Mouse (Mus musculus) MEL (cell line): ENCODE data around the gene Cyp2c55. TPM values are rescaled to one million over a fixed set of nuclear protein-coding genes. Genes with fewer than 3 reads are reported as not detected.

ENCODE experiments used
- DNase-seq: peaks from one replicate; pipeline ENCODE4 v3.0.0; 2011; ENCODE audit warnings: low read depth, low spot score
- H3K27ac ChIP-seq: 2 replicates; pipeline ENCODE4 v1.5.1; 2012; ENCODE audit warnings: low read depth, mild to moderate bottlenecking, control low read depth, low read length, moderate library complexity; ENCODE audit not compliant: control insufficient read depth
- H3K27me3 ChIP-seq, 2 experiments: fragments of 150-350 bp in 1 of 2; sonication (generic) in 1 of 2; 2 replicates each; pipeline ENCODE4 v1.6.1; 2012; ENCODE audit warnings: low read length in 2 of 2, mild to moderate bottlenecking in 2 of 2, improper control_type of control experiment in 1 of 2, moderate library complexity in 1 of 2; ENCODE audit not compliant: insufficient read depth in 2 of 2, control insufficient read depth in 1 of 2
- H3K36me3 ChIP-seq, 2 experiments: 2 replicates each; pipeline ENCODE4 v1.6.1; 2012 to 2014; ENCODE audit warnings: low read length in 2 of 2, improper control_type of control experiment in 1 of 2, inconsistent platforms in 1 of 2, mild to moderate bottlenecking in 1 of 2; ENCODE audit not compliant: insufficient read depth in 2 of 2, control insufficient read depth in 1 of 2
- H3K4me1 ChIP-seq, 2 experiments: fragments of 150-350 bp in 1 of 2; sonication (generic) in 1 of 2; 2 replicates each; pipeline ENCODE4 v1.6.1; 2012; ENCODE audit warnings: low read length in 2 of 2, improper control_type of control experiment in 1 of 2, mild to moderate bottlenecking in 1 of 2; ENCODE audit not compliant: insufficient read depth in 2 of 2, control insufficient read depth in 1 of 2
- H3K4me3 ChIP-seq, 2 experiments: fragments of 150-350 bp in 1 of 2; sonication (generic) in 1 of 2; 2 replicates each; pipeline ENCODE4 v1.5.1; 2012; ENCODE audit warnings: low read depth in 2 of 2, low read length in 2 of 2, mild to moderate bottlenecking in 2 of 2, moderate library complexity in 2 of 2, control low read depth in 1 of 2, improper control_type of control experiment in 1 of 2; ENCODE audit not compliant: control insufficient read depth in 1 of 2, insufficient read depth in 1 of 2
- H3K79me2 ChIP-seq: 2 replicates; pipeline ENCODE4 v1.6.1; 2012; ENCODE audit warnings: mild to moderate bottlenecking, low read length, moderate library complexity; ENCODE audit not compliant: control insufficient read depth, poor library complexity, insufficient read depth
- H3K9ac ChIP-seq: 2 replicates; pipeline ENCODE4 v1.6.1; 2012; ENCODE audit warnings: low read depth, mild to moderate bottlenecking, control low read depth, low read length, moderate library complexity; ENCODE audit not compliant: control insufficient read depth, poor library complexity, severe bottlenecking
- H3K9me3 ChIP-seq: fragments of 150-350 bp; sonication (generic); replicated peaks from 2 replicates; pipeline ENCODE4 v1.6.1; 2012; ENCODE audit warnings: mild to moderate bottlenecking, low read length, improper control_type of control experiment, moderate library complexity; ENCODE audit not compliant: insufficient read depth
- BHLHE40 ChIP-seq: IDR thresholded peaks from 2 replicates; pipeline ENCODE4 v1.6.1; 2012; ENCODE audit warnings: low read depth, mild to moderate bottlenecking, inconsistent platforms, low read length, improper control_type of control experiment, borderline replicate concordance
- CHD1 ChIP-seq: IDR thresholded peaks from 2 replicates; pipeline ENCODE4 v1.6.1; 2012; ENCODE audit warnings: low read depth, mild to moderate bottlenecking, inconsistent platforms, low read length, improper control_type of control experiment
- CHD2 ChIP-seq: IDR thresholded peaks from 2 replicates; pipeline ENCODE4 v1.6.1; 2011; ENCODE audit warnings: low read length, improper control_type of control experiment
- CTCF ChIP-seq, 3 experiments: IDR thresholded peaks in 2 of 3; conservative IDR thresholded peaks in 1 of 3; 2 replicates each; pipeline ENCODE4 v1.5.1; 2011 to 2012; ENCODE audit warnings: low read length in 3 of 3, low read depth in 2 of 3, mild to moderate bottlenecking in 2 of 3, improper control_type of control experiment in 1 of 3, inconsistent platforms in 1 of 3, mixed read lengths in 1 of 3, moderate library complexity in 1 of 3; ENCODE audit not compliant: control insufficient read depth in 1 of 3, insufficient read depth in 1 of 3, poor library complexity in 1 of 3, severe bottlenecking in 1 of 3
- E2F4 ChIP-seq: IDR thresholded peaks from 2 replicates; pipeline ENCODE4 v1.6.1; 2011; ENCODE audit warnings: low read depth, low read length, improper control_type of control experiment, borderline replicate concordance
- ELF1 ChIP-seq: IDR thresholded peaks from 2 replicates; pipeline ENCODE4 v1.6.1; 2014; ENCODE audit warnings: low read depth, mild to moderate bottlenecking, inconsistent platforms, low read length, improper control_type of control experiment, moderate library complexity
- EP300 ChIP-seq, 2 experiments: IDR thresholded peaks; 2 replicates each; pipeline ENCODE4 v1.6.1; 2011; ENCODE audit warnings: improper control_type of control experiment in 2 of 2, low read length in 2 of 2, low read depth in 1 of 2, mild to moderate bottlenecking in 1 of 2
- ETS1 ChIP-seq: IDR thresholded peaks from 2 replicates; pipeline ENCODE4 v1.6.1; 2012; ENCODE audit warnings: low read depth, mild to moderate bottlenecking, inconsistent platforms, low read length, improper control_type of control experiment, moderate library complexity
- GABPA ChIP-seq: IDR thresholded peaks from 2 replicates; pipeline ENCODE4 v1.6.1; 2012; ENCODE audit warnings: low read depth, mild to moderate bottlenecking, inconsistent platforms, low read length, improper control_type of control experiment, moderate library complexity
- GATA1 ChIP-seq: IDR thresholded peaks from 2 replicates; pipeline ENCODE4 v1.6.1; 2011; ENCODE audit warnings: low read depth, low read length, improper control_type of control experiment
- HCFC1 ChIP-seq: IDR thresholded peaks from 2 replicates; pipeline ENCODE4 v1.6.1; 2012; ENCODE audit warnings: low read depth, mild to moderate bottlenecking, inconsistent platforms, low read length, improper control_type of control experiment, moderate library complexity
- JUND ChIP-seq: IDR thresholded peaks from 2 replicates; pipeline ENCODE4 v1.6.1; 2011; ENCODE audit warnings: low read depth, mild to moderate bottlenecking, improper control_type of control experiment, low read length
- KAT2A ChIP-seq: conservative IDR thresholded peaks from 2 replicates; pipeline ENCODE4 v1.6.1; 2012; ENCODE audit warnings: low read depth, low read length, improper control_type of control experiment, inconsistent platforms
- MAFK ChIP-seq: IDR thresholded peaks from 2 replicates; pipeline ENCODE4 v1.6.1; 2011; ENCODE audit warnings: low read depth, mild to moderate bottlenecking, low read length, improper control_type of control experiment, borderline replicate concordance
- MAX ChIP-seq: IDR thresholded peaks from 2 replicates; pipeline ENCODE4 v1.6.1; 2011; ENCODE audit warnings: low read length, improper control_type of control experiment
- MAZ ChIP-seq: IDR thresholded peaks from 2 replicates; pipeline ENCODE4 v1.6.1; 2012; ENCODE audit warnings: low read depth, mild to moderate bottlenecking, inconsistent platforms, low read length, improper control_type of control experiment
- MEF2A ChIP-seq: IDR thresholded peaks from 2 replicates; pipeline ENCODE4 v1.6.1; 2014; ENCODE audit warnings: low read depth, mild to moderate bottlenecking, inconsistent platforms, low read length, improper control_type of control experiment; ENCODE audit not compliant: poor library complexity, insufficient replicate concordance, severe bottlenecking; ENCODE audit errors: extremely low read depth
- MXI1 ChIP-seq: IDR thresholded peaks from 2 replicates; pipeline ENCODE4 v1.6.1; 2011; ENCODE audit warnings: mild to moderate bottlenecking, low read depth, low read length, improper control_type of control experiment
- MYB ChIP-seq: IDR thresholded peaks from 2 replicates; pipeline ENCODE4 v1.6.1; 2011; ENCODE audit warnings: mild to moderate bottlenecking, low read depth, low read length, improper control_type of control experiment
- MYC ChIP-seq: IDR thresholded peaks from 2 replicates; pipeline ENCODE4 v1.6.1; 2011; ENCODE audit warnings: low read depth, mild to moderate bottlenecking, low read length, improper control_type of control experiment, moderate library complexity
- NELFE ChIP-seq: IDR thresholded peaks from 2 replicates; pipeline ENCODE4 v1.6.1; 2011; ENCODE audit warnings: low read depth, low read length, improper control_type of control experiment
- NRF1 ChIP-seq: IDR thresholded peaks from 2 replicates; pipeline ENCODE4 v1.6.1; 2014; ENCODE audit warnings: low read depth, mild to moderate bottlenecking, inconsistent platforms, low read length, improper control_type of control experiment, moderate library complexity; ENCODE audit not compliant: poor library complexity, insufficient read depth, severe bottlenecking
- POLR2A ChIP-seq, 2 experiments: IDR thresholded peaks; 2 replicates each; pipeline ENCODE4 v1.6.1; 2011 to 2012; ENCODE audit warnings: low read length in 2 of 2, mild to moderate bottlenecking in 2 of 2, control low read depth in 1 of 2, improper control_type of control experiment in 1 of 2, low read depth in 1 of 2, moderate library complexity in 1 of 2; ENCODE audit not compliant: control insufficient read depth in 1 of 2, insufficient read depth in 1 of 2, poor library complexity in 1 of 2
- POLR2AphosphoS2 ChIP-seq: IDR thresholded peaks from 2 replicates; pipeline ENCODE4 v1.6.1; 2011; ENCODE audit warnings: low read length, improper control_type of control experiment
- POLR2AphosphoS5 ChIP-seq: IDR thresholded peaks from 2 replicates; pipeline ENCODE4 v1.6.1; 2012; ENCODE audit warnings: low read depth, borderline replicate concordance, mild to moderate bottlenecking, inconsistent platforms, low read length, moderate library complexity, mixed read lengths
- RCOR1 ChIP-seq: IDR thresholded peaks from 2 replicates; pipeline ENCODE4 v1.6.1; 2012; ENCODE audit warnings: low read depth, mild to moderate bottlenecking, inconsistent platforms, low read length, improper control_type of control experiment
- SIN3A ChIP-seq: IDR thresholded peaks from 2 replicates; pipeline ENCODE4 v1.6.1; 2012; ENCODE audit warnings: low read length, improper control_type of control experiment, inconsistent platforms
- SMC3 ChIP-seq: IDR thresholded peaks from 2 replicates; pipeline ENCODE4 v1.6.1; 2011; ENCODE audit warnings: low read depth, low read length, improper control_type of control experiment
- TAL1 ChIP-seq: IDR thresholded peaks from 2 replicates; pipeline ENCODE4 v1.6.1; 2012; ENCODE audit warnings: mild to moderate bottlenecking, inconsistent platforms, low read length, moderate library complexity, mixed read lengths
- TBP ChIP-seq: IDR thresholded peaks from 2 replicates; pipeline ENCODE4 v1.8.0; 2011; ENCODE audit warnings: low read depth, low read length, improper control_type of control experiment
- TCF12 ChIP-seq: IDR thresholded peaks from 2 replicates; pipeline ENCODE4 v1.6.1; 2014; ENCODE audit warnings: low read depth, mild to moderate bottlenecking, inconsistent platforms, low read length, improper control_type of control experiment, moderate library complexity
- UBTF ChIP-seq: IDR thresholded peaks from 2 replicates; pipeline ENCODE4 v1.6.1; 2012; ENCODE audit warnings: low read depth, mild to moderate bottlenecking, inconsistent platforms, low read length, improper control_type of control experiment, moderate library complexity, borderline replicate concordance; ENCODE audit not compliant: insufficient read depth
- USF1 ChIP-seq: IDR thresholded peaks from 2 replicates; pipeline ENCODE4 v1.6.1; 2014; ENCODE audit warnings: low read depth, mild to moderate bottlenecking, inconsistent platforms, low read length, improper control_type of control experiment, moderate library complexity
- USF2 ChIP-seq, 2 experiments: IDR thresholded peaks; 2 replicates each; pipeline ENCODE4 v1.6.1; 2011 to 2012; ENCODE audit warnings: improper control_type of control experiment in 2 of 2, low read length in 2 of 2, borderline replicate concordance in 1 of 2, inconsistent platforms in 1 of 2, low read depth in 1 of 2, mild to moderate bottlenecking in 1 of 2; ENCODE audit not compliant: insufficient read depth in 1 of 2
- ZC3H11A ChIP-seq: IDR thresholded peaks from 2 replicates; pipeline ENCODE4 v1.6.1; 2012; ENCODE audit warnings: low read depth, mild to moderate bottlenecking, inconsistent platforms, low read length, improper control_type of control experiment
- ZKSCAN1 ChIP-seq: IDR thresholded peaks from 2 replicates; pipeline ENCODE4 v1.6.1; 2012; ENCODE audit warnings: low read depth, mild to moderate bottlenecking, inconsistent platforms, low read length, improper control_type of control experiment, moderate library complexity
- ZMIZ1 ChIP-seq: IDR thresholded peaks from 2 replicates; pipeline ENCODE4 v1.6.1; 2012; ENCODE audit warnings: low read depth, mild to moderate bottlenecking, inconsistent platforms, low read length, improper control_type of control experiment, moderate library complexity
- ZNF384 ChIP-seq: IDR thresholded peaks from 2 replicates; pipeline ENCODE4 v1.6.1; 2012; ENCODE audit warnings: low read depth, mild to moderate bottlenecking, inconsistent platforms, low read length, improper control_type of control experiment
- polyA plus RNA-seq, 2 experiments: library from polyadenylated mRNA; stranded (reverse) in 1 of 2; unstranded in 1 of 2; fragments of >175 nt in 1 of 2; fragments of >200 nt in 1 of 2; gene quantifications; 2 replicates each; pipeline versions ENCODE4 v1.2.1 to v1.2.4; 2012; ENCODE audit warnings: low replicate concordance in 2 of 2, low read depth in 1 of 2; ENCODE audit not compliant: insufficient read length in 2 of 2, insufficient read depth in 1 of 2, missing spikeins in 1 of 2
- total RNA-seq: library from RNA; depleted of rRNA; stranded (reverse); fragments of 300-350 nt; gene quantifications from 2 replicates; pipeline ENCODE4 v1.2.3, GENCODE M21; 2012

Cyp2c55 gene
- total and polyA plus RNA-seq, 3 experiments: not detected

DNA sequence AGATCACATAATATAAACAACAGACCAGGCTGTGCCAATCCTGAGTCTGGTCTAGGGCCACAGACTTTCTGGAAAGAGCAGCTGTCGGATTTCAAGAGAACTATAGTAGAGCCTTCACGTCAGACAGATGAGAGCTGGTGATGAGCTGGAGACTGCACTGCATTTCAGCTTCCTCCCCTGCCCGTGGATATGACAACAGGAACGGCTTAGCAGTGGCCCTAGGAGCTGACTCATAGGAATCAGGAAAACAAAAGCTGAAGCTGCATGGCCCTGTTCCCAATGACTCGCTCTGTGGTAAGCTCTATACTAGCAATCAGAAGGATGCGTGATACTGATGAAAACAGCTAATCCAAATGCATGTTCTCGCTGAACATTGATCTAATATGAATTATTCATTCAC, 33.2 kb upstream of the Cyp2c55 start:
- H3K4me3 ChIP-seq: no peak overlapping the region
- H3K36me3 ChIP-seq: peaks cover 0 to 12% of the 10 kb centered on the region in 2 experiments; a peak in 2 of 4 replicates
- peak; percentile 58 for DNase-seq
- 0 out of 4 replicates have a peak, but pooled peaks of 1 of the 2 experiments have one; percentile 45 for TF ChIP-seq POLR2A (IDR thresholded peaks at IDR 0.05; ENCODE audit: control insufficient read depth in 1 of 2, insufficient read depth in 1 of 2, low read depth in 1 of 2, low read length in 2 of 2, poor library complexity in 1 of 2)
- TF ChIP-seq SIN3A: no peak
- no peak for TF ChIP-seq MXI1
- TF ChIP-seq GABPA: no peak
- TF ChIP-seq MAFK: no peak
- no peak for TF ChIP-seq MAX
- TF ChIP-seq MEF2A: no peak
- TF ChIP-seq RCOR1: no peak
- TF ChIP-seq USF1: no peak
- no peak for TF ChIP-seq MYC
- TF ChIP-seq ELF1: no peak
- no peak for TF ChIP-seq ZKSCAN1
- TF ChIP-seq SMC3: no peak
- no peak for TF ChIP-seq TAL1
- no peak for TF ChIP-seq ZC3H11A
- TF ChIP-seq USF2 (IDR thresholded peaks at IDR 0.05; ENCODE audit: borderline replicate concordance in 1 of 2, insufficient read depth in 1 of 2, low read depth in 1 of 2, low read length in 2 of 2): no peak
- TF ChIP-seq NRF1: no peak
- no peak for TF ChIP-seq BHLHE40
- TF ChIP-seq ZNF384: 0 out of 2 replicates have a peak, but pooled peaks have one; percentile 8
- TF ChIP-seq ETS1: no peak
- no peak for TF ChIP-seq UBTF
- TF ChIP-seq CHD1: no peak
- 0 out of 2 replicates have a peak, but pooled peaks have one; percentile 33 for TF ChIP-seq ZMIZ1
- TF ChIP-seq CHD2: no peak
- 0 out of 2 replicates have a peak, but pooled peaks have one; percentile 22 for TF ChIP-seq TBP
- TF ChIP-seq NELFE: no peak
- 0 out of 2 replicates have a peak, but pooled peaks have one; percentile 50 for TF ChIP-seq POLR2AphosphoS2
- no peak for TF ChIP-seq EP300 (IDR thresholded peaks at IDR 0.05; ENCODE audit: low read depth in 1 of 2, low read length in 2 of 2)
- no peak for TF ChIP-seq KAT2A
- TF ChIP-seq GATA1: no peak
- no peak for TF ChIP-seq E2F4
- no peak for TF ChIP-seq MAZ
- no peak for TF ChIP-seq POLR2AphosphoS5
- no peak for TF ChIP-seq MYB
- TF ChIP-seq HCFC1: no peak
- TF ChIP-seq TCF12: no peak
- TF ChIP-seq JUND: no peak
- no peak for TF ChIP-seq CTCF (IDR thresholded peaks at IDR 0.05 in 2 of 3, conservative IDR thresholded peaks at IDR 0.05 in 1 of 3; ENCODE audit: control insufficient read depth in 1 of 3, insufficient read depth in 1 of 3, low read depth in 2 of 3, low read length in 3 of 3, poor library complexity in 1 of 3, severe bottlenecking in 1 of 3)

More for the DNA sequence above, 33.2 kb upstream of the Cyp2c55 start:
- Histone ChIP-seq H3K9ac (no peak overlapping the region), H3K27me3 (no peaks in the 10 kb centered on the region), H3K9me3 (no peaks in the 10 kb centered on the region), H3K79me2 (no peaks in the 10 kb centered on the region), H3K4me1 (no peaks in the 10 kb centered on the region), H3K27ac (no peak overlapping the region)
